Mouse (Mus musculus) embryonic facial prominence, embryonic 13.5 days (tissue): ENCODE measurements at regions not wholly inside any gene's neighbourhood (a gene's known extent, or its start where the extent isn't known, plus 50 kb on each side); places are given as distances from the start of the nearest gene placed in this dataset.
A peak's percentile ranks its signal among the peaks of the same experiment; 100 is the strongest.

ENCODE experiments used
- ATAC-seq: fragments of 200-750 bp; cut with Nextera tagmentation; 2 replicates; pipeline ENCODE4 v1.8.0; 2017; ENCODE audit warnings: low read depth; ENCODE audit not compliant: insufficient number of reproducible peaks, insufficient read depth, low FRiP score, low TSS enrichment
- H3K27ac ChIP-seq: fragments of 300-500 bp; sonication (generic); 2 replicates; pipeline ENCODE4 v1.5.1; 2015; ENCODE audit warnings: moderate library complexity, mild to moderate bottlenecking, inconsistent platforms
- H3K27me3 ChIP-seq: fragments of 300-500 bp; sonication (generic); 2 replicates; pipeline ENCODE4 v1.6.1; 2015; ENCODE audit warnings: mild to moderate bottlenecking, inconsistent platforms
- H3K36me3 ChIP-seq: fragments of 300-500 bp; sonication (generic); 2 replicates; pipeline ENCODE4 v1.6.1; 2015; ENCODE audit warnings: mild to moderate bottlenecking, inconsistent platforms
- H3K4me1 ChIP-seq: fragments of 300-500 bp; sonication (generic); 2 replicates; pipeline ENCODE4 v1.6.1; 2015; ENCODE audit warnings: inconsistent platforms
- H3K4me2 ChIP-seq: fragments of 300-500 bp; sonication (generic); 2 replicates; pipeline ENCODE4 v1.6.1; 2015; ENCODE audit warnings: moderate library complexity, mild to moderate bottlenecking, inconsistent platforms
- H3K4me3 ChIP-seq: fragments of 300-500 bp; sonication (generic); 2 replicates; pipeline ENCODE4 v1.5.1; 2015; ENCODE audit warnings: mild to moderate bottlenecking, inconsistent platforms
- H3K9ac ChIP-seq: fragments of 300-500 bp; sonication (generic); 2 replicates; pipeline ENCODE4 v1.6.1; 2015; ENCODE audit warnings: mild to moderate bottlenecking, inconsistent platforms
- H3K9me3 ChIP-seq: fragments of 300-500 bp; sonication (generic); 2 replicates; pipeline ENCODE4 v1.6.1; 2016; ENCODE audit warnings: inconsistent platforms
- WGBS: fragments of 180-500 bp; shearing (Covaris S2); methylation state at CpG from one replicate; pipeline ENCODE4 v1.1.7; 2015; ENCODE audit warnings: mixed read lengths; 5-methylcytosine and 5-hydroxymethylcytosine counted together

- 36% methylated on average over 21 of the region's 21 CpGs for WGBS
- Histone ChIP-seq H3K27ac (peak overlapping the region; percentile 96), H3K9ac (peak overlapping the region; percentile 61; the same call in 1 of the 2 replicates), H3K4me1 (peaks cover 28% of the 10 kb centered on the region), H3K4me2 (peak overlapping the region; percentile 58), H3K9me3 (no peaks in the 10 kb centered on the region), H3K36me3 (no peaks in the 10 kb centered on the region), H3K4me3 (peak overlapping the region; percentile 25), H3K27me3 (no peaks in the 10 kb centered on the region)
- peak; percentile 79 for ATAC-seq
These were observed 209.3 kb upstream of the Tgfbr2 start for GRCm38 (mm10) chr9:116384176-116385076.

- H3K27me3 ChIP-seq, result no peaks in the 10 kb centered on the region
- no peaks in the 10 kb centered on the region for H3K36me3 ChIP-seq
- peak overlapping the region; percentile 25 for H3K4me3 ChIP-seq
- ATAC-seq, result peak; percentile 59
- H3K27ac ChIP-seq, result peak overlapping the region; percentile 96
- peak overlapping the region; percentile 58 for H3K4me2 ChIP-seq
- 5% methylated on average over 18 of the region's 18 CpGs for WGBS
- H3K4me1 ChIP-seq, result peaks cover 28% of the 10 kb centered on the region
- no peaks in the 10 kb centered on the region for H3K9me3 ChIP-seq
- peak overlapping the region; percentile 61; the same call in 1 of the 2 replicates for H3K9ac ChIP-seq
These were observed 208.4 kb upstream of the Tgfbr2 start for GRCm38 (mm10) chr9:116383411-116384101.

DNA sequence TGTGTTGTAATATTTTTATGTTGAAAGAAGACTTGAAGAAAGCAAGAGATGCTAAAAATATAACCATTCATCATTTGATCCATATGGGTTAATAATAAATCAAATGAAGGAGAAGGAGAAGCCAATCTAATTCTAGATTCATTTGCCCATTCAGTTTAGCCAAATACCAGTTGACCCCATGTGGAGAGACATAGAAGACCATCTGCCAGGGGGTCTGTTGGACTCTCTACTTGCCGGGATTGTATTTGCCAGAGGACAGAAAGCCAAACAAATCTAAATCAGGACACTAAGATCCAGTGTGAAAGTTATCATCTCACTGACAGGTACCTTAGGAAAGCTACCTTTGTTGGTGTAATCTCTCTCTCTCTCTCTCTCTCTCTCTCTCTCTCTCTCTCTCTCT, 202.5 kb upstream of the Tgfbr2 start:
- no peak for ATAC-seq
- Histone ChIP-seq H3K9me3 (no peaks in the 10 kb centered on the region), H3K36me3 (no peaks in the 10 kb centered on the region), H3K4me2 (no peak overlapping the region), H3K27ac (no peak overlapping the region), H3K4me1 (peaks cover 10% of the 10 kb centered on the region), H3K4me3 (no peak overlapping the region), H3K27me3 (no peaks in the 10 kb centered on the region), H3K9ac (no peak overlapping the region)
- WGBS, result 64% methylated on average over 1 of the region's 1 CpGs

DNA sequence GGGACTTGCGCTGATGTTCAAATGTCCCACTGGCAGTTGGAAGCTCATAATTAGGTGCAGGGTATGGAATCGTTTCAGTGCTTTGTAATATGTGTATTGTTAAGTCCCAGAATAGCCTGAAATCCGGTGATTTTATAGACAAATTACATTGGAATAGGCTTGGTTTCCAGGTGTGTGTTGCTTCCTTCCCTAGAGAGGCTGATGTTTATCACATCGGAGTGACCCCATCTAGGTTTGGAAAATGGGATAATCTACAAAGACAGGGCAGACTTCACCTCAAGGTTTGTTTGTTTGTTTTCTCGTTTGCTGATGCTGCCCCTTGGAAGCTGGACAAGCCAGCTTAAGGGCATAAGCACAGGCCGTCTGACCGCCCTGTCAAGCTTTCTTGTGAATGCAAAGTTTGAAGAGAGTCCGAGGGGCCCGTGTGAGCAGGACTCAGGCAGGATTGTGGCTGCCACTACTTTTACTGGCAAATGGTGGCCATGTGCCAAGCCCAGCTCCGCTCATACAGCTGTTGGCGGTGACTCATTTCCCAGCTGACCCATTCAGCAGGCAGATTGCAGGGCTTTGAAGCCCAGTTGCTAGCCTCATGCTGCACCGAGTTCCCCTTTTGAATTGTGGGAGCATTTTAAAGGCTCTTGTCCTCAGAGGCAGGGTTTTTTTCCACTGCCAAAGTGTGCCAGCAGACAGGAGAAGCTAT, 200.6 kb upstream of the Tgfbr2 start:
- H3K4me1 ChIP-seq, result peaks cover 10% of the 10 kb centered on the region
- H3K27me3 ChIP-seq, result no peaks in the 10 kb centered on the region
- H3K9ac ChIP-seq, result no peak overlapping the region
- H3K9me3 ChIP-seq, result no peaks in the 10 kb centered on the region
- no peaks in the 10 kb centered on the region for H3K36me3 ChIP-seq
- H3K4me3 ChIP-seq, result no peak overlapping the region
- no peak overlapping the region for H3K4me2 ChIP-seq
- 63% methylated on average over 12 of the region's 12 CpGs for WGBS
- no peak overlapping the region for H3K27ac ChIP-seq
- no peak for ATAC-seq

GRCm38 (mm10) chr9:116374343-116374742, 199.2 kb upstream of the Tgfbr2 start:
- WGBS, result 83% methylated on average over 4 of the region's 4 CpGs
- Histone ChIP-seq H3K9me3 (no peaks in the 10 kb centered on the region), H3K27ac (no peak overlapping the region), H3K27me3 (no peaks in the 10 kb centered on the region), H3K4me2 (no peak overlapping the region), H3K36me3 (no peaks in the 10 kb centered on the region), H3K4me1 (peaks cover 14% of the 10 kb centered on the region), H3K4me3 (no peak overlapping the region), H3K9ac (no peak overlapping the region)
- ATAC-seq, result no peak

GRCm38 (mm10) chr9:116373396-116373795, 198.2 kb upstream of the Tgfbr2 start:
- Histone ChIP-seq H3K27ac (no peak overlapping the region), H3K9ac (no peak overlapping the region), H3K36me3 (no peaks in the 10 kb centered on the region), H3K9me3 (no peaks in the 10 kb centered on the region), H3K4me2 (no peak overlapping the region), H3K27me3 (no peaks in the 10 kb centered on the region), H3K4me1 (peaks cover 22% of the 10 kb centered on the region), H3K4me3 (no peak overlapping the region)
- WGBS, result 66% methylated on average over 3 of the region's 3 CpGs
- ATAC-seq, result no peak

- Histone ChIP-seq H3K4me3 (no peak overlapping the region), H3K27me3 (no peaks in the 10 kb centered on the region), H3K36me3 (no peaks in the 10 kb centered on the region), H3K4me2 (no peak overlapping the region), H3K4me1 (peaks cover 12% of the 10 kb centered on the region), H3K9ac (no peak overlapping the region), H3K9me3 (no peaks in the 10 kb centered on the region), H3K27ac (no peak overlapping the region)
- ATAC-seq, result peak; percentile 48
These were observed 194.0 kb upstream of the Tgfbr2 start for GRCm38 (mm10) chr9:116369059-116369718.

GRCm38 (mm10) chr9:116366713-116367112, 191.6 kb upstream of the Tgfbr2 start:
- Histone ChIP-seq H3K36me3 (no peaks in the 10 kb centered on the region), H3K9ac (no peak overlapping the region), H3K27ac (0 out of 2 replicates have a peak overlapping the region, but pooled peaks have one; percentile 7), H3K27me3 (no peaks in the 10 kb centered on the region), H3K4me3 (no peak overlapping the region), H3K4me1 (peaks cover 12% of the 10 kb centered on the region), H3K9me3 (no peaks in the 10 kb centered on the region), H3K4me2 (no peak overlapping the region)
- ATAC-seq, result no peak
- 88% methylated on average over 7 of the region's 7 CpGs for WGBS

DNA sequence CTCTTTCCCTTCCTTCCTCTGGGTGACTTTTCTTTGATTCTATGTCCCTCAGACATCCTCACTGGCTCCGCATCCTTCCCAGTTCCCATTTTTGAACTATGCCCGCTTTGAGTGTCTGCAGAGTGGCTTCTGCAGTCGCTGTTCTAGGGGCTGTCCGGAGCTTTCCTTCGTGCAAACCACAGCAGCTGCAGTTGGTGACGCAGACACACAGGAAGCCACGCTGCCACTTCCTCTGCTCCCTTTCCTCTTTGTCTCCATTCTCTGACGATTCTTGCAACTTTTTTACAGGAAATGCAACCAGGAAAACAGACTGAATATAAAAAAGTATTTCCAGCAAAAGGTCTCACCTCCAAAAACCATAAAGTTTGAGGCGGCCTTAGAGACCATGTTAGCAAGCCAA, 191.0 kb upstream of the Tgfbr2 start:
- H3K4me1 ChIP-seq, result peaks cover 12% of the 10 kb centered on the region
- WGBS, result 75% methylated on average over 9 of the region's 9 CpGs
- H3K4me2 ChIP-seq, result no peak overlapping the region
- H3K4me3 ChIP-seq, result no peak overlapping the region
- no peaks in the 10 kb centered on the region for H3K27me3 ChIP-seq
- H3K36me3 ChIP-seq, result no peaks in the 10 kb centered on the region
- ATAC-seq, result no peak
- H3K9me3 ChIP-seq, result no peaks in the 10 kb centered on the region
- H3K27ac ChIP-seq, result no peak overlapping the region
- no peak overlapping the region for H3K9ac ChIP-seq

GRCm38 (mm10) chr9:116365701-116366100, 190.5 kb upstream of the Tgfbr2 start:
- H3K4me3 ChIP-seq, result no peak overlapping the region
- no peaks in the 10 kb centered on the region for H3K9me3 ChIP-seq
- no peak overlapping the region for H3K9ac ChIP-seq
- WGBS, result 78% methylated on average over 3 of the region's 3 CpGs
- H3K27me3 ChIP-seq, result no peaks in the 10 kb centered on the region
- ATAC-seq, result no peak
- peaks cover 12% of the 10 kb centered on the region for H3K4me1 ChIP-seq
- H3K27ac ChIP-seq, result no peak overlapping the region
- no peaks in the 10 kb centered on the region for H3K36me3 ChIP-seq
- H3K4me2 ChIP-seq, result no peak overlapping the region

GRCm38 (mm10) chr9:116365016-116365685, 190.0 kb upstream of the Tgfbr2 start:
- WGBS, result 73% methylated on average over 12 of the region's 12 CpGs
- no peak for ATAC-seq

More at GRCm38 (mm10) chr9:116365016-116365685, 190.0 kb upstream of the Tgfbr2 start:
- H3K4me2 ChIP-seq, result no peak overlapping the region
- peaks cover 12% of the 10 kb centered on the region for H3K4me1 ChIP-seq
- H3K9ac ChIP-seq, result no peak overlapping the region
- no peaks in the 10 kb centered on the region for H3K36me3 ChIP-seq
- H3K27me3 ChIP-seq, result no peaks in the 10 kb centered on the region
- H3K4me3 ChIP-seq, result no peak overlapping the region
- H3K9me3 ChIP-seq, result no peaks in the 10 kb centered on the region
- peak overlapping the region; percentile 2; the same call in 1 of the 2 replicates for H3K27ac ChIP-seq
